Mouse (Mus musculus) spleen, postnatal 14 days (tissue): ENCODE data around the gene Mb.
"Not testable (repeated sequence)": the region's sequence is repeated elsewhere in the genome, so short reads cannot be mapped to it uniquely, and the experiment has no call there.

Experiments
- DNase-seq, 2 experiments: peaks; one replicate each; pipeline ENCODE4 v3.0.0; 2021 to 2022; ENCODE audit warnings: low spot score in 2 of 2

The Mb gene

GRCm38 (mm10) chr15:77065259-77065852 lies 14.9 kb upstream of the Mb start:
- no peak for DNase-seq

- no peak for DNase-seq
Observed at GRCm38 (mm10) chr15:77062746-77063145, 12.3 kb upstream of the Mb start.

- not testable (repeated sequence) for DNase-seq
Observed at GRCm38 (mm10) chr15:77059416-77059815, 8.9 kb upstream of the Mb start.

- no peak for DNase-seq
Observed at GRCm38 (mm10) chr15:77058566-77058965, 8.1 kb upstream of the Mb start.

GRCm38 (mm10) chr15:77056791-77057051 lies 6.3 kb upstream of the Mb start:
- no peak for DNase-seq

- no peak for DNase-seq
Observed at GRCm38 (mm10) chr15:77056001-77056790, 5.7 kb upstream of the Mb start.

GRCm38 (mm10) chr15:77054611-77055175 lies 4.2 kb upstream of the Mb start:
- no peak for DNase-seq

GRCm38 (mm10) chr15:77053021-77053420 lies 2.6 kb upstream of the Mb start:
- no peak for DNase-seq

GRCm38 (mm10) chr15:77052176-77052575 lies 1.7 kb upstream of the Mb start:
- no peak for DNase-seq

- DNase-seq = no peak
Observed at GRCm38 (mm10) chr15:77045609-77046008, 4.9 kb downstream of the Mb start.

GRCm38 (mm10) chr15:77044597-77045320 lies 5.7 kb downstream of the Mb start, which contains the start of gene Apol6:
Gene Apol6, plus strand, starts transcription at chr15:77044729.
- DNase-seq = no peak

GRCm38 (mm10) chr15:77040784-77041183 lies 9.7 kb downstream of the Mb start:
- no peak for DNase-seq

GRCm38 (mm10) chr15:77039211-77039700 lies 11.2 kb downstream of the Mb start:
- DNase-seq = no peak

- no peak for DNase-seq
Observed at GRCm38 (mm10) chr15:77037278-77038161, 12.9 kb downstream of the Mb start.

- DNase-seq = no peak
Observed at GRCm38 (mm10) chr15:77036989-77037277, 13.5 kb downstream of the Mb start.

- DNase-seq = no peak
Observed at GRCm38 (mm10) chr15:77036320-77036988, 14.0 kb downstream of the Mb start.

GRCm38 (mm10) chr15:77035643-77036042 lies 14.8 kb downstream of the Mb start:
- DNase-seq = no peak

- DNase-seq = no peak
Observed at GRCm38 (mm10) chr15:77034526-77034925, 15.9 kb downstream of the Mb start.

GRCm38 (mm10) chr15:77031271-77031670 lies 19.2 kb downstream of the Mb start:
- no peak for DNase-seq

- no peak for DNase-seq
Observed at GRCm38 (mm10) chr15:77029331-77029991, 21.0 kb downstream of the Mb start.

- DNase-seq = no peak
Observed at GRCm38 (mm10) chr15:77027675-77028074, 22.8 kb downstream of the Mb start.
